Mouse (Mus musculus): ENCODE results near the gene Micall2.
A peak's percentile ranks its signal among the peaks of the same experiment; 100 is the strongest.
"Not testable (repeated sequence)": the region's sequence is repeated elsewhere in the genome, so short reads cannot be mapped to it uniquely, and the experiment has no call there.

Micall2 gene

DNA sequence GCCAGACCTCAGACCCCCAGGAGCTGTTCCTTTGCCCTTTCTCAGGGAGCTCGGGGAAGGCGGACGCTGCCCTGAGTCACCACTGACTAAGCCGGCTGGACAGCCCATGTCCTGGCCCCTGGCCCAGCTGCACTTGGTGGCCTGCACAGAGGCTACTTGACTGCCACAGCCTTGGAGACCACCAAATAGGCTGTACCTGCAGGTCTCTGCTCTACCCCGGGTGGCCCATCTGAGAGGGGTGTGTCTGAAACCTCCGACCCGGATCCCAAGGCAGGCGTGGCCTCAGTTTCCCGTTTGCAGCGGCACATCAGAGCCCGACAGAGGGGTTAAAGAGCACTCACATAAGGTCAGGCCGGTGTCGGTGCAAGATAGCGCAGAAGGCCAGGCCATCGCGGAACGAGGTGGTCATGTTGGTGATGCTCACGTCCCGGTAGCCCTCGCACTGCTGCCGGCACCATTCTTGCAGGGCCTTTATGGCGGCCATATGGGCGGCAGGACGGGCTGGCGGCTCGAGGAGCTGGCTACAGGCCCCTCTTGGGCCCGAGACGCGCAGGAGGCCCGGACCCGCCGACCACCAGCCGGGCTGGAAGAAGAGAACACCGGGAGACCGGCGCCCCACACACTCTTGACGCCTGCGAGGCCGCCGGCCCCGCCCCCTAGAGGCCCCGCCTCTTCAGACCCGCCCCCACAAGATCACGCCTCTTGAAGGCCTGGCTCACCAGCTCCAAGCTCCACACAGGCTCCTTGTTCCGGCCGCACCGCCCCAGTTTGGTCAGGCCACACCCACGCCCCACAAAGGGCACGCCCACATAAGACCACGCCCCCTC is at the start of gene Micall2:
Gene Micall2 (minus strand): TSS at position 660 of the 827 bp plus-strand sequence.
- peak; percentile 95 for DNase-seq (ENCODE audit: low spot score)

- no peak for DNase-seq (ENCODE audit: low spot score)
These were observed 45.3 kb upstream of the Micall2 start for GRCm38 (mm10) chr5:139781406-139781805.

- no peak for DNase-seq (ENCODE audit: low spot score)
These were observed 40.8 kb upstream of the Micall2 start for GRCm38 (mm10) chr5:139776966-139777365.

DNA sequence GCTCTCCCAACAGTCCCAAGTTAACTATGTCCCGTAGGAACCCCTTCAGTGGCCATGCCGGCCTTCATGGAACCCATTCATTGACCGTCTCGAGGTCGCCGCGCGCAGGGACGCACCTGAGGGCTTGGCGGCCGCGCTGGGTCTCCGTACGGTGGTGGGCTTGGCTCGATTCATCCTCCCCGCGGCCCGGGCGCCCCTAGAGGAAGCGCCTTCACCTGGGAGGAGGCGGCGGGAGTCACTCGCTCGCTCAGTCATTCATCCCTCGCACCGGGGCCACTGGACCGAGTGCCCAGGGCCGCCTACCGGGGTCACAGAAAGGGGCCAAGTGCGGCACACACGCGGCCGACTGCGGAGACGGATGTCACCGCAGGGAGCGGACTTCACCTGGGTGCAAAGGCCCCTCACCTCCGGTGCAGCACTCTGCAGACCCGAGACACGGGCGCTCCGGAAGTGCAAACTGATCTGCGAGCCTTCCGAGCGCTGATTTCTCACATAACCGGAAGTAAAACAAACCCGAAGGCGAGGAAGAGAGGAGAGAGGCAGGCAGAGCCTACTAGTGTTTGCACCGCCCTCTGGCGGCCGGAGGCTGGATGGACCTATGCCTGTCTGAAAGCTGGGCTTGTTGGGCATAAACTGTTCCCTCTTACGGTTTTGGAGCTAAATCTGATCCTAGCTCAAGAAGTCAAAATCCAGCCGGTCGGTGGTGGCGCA is 39.2 kb upstream of the Micall2 start, which contains the start of gene Ints1:
Gene Ints1 (minus strand): TSS at position 459 of the 711 bp plus-strand sequence.
- DNase-seq (ENCODE audit: low spot score), result peak; percentile 95

- DNase-seq (ENCODE audit: low spot score), result no peak
These were observed 32.1 kb upstream of the Micall2 start for GRCm38 (mm10) chr5:139768216-139768615.

- no peak for DNase-seq (ENCODE audit: low spot score)
These were observed 28.2 kb upstream of the Micall2 start for GRCm38 (mm10) chr5:139764296-139764695.

GRCm38 (mm10) chr5:139758096-139758495 is 22.0 kb upstream of the Micall2 start:
- no peak for DNase-seq (ENCODE audit: low spot score)

DNA sequence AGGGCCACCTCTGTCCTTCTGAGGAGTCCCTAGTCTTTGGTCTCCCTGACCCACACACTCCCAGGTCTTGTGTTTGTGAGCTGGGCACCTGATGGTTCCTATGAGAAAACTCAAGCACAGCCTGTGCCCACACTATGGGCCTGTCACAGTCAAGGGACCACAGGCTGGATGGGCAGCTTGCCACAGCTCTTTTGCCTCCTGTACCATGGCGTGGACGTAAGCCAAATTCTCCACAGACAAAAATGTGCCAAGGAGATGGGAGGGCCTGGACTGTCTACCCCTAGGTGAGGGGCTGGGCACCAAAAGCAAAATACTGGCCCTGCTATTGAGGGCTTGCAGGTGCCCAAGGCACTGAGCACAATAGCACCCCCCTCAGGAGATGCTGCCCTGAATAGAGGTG is 20.4 kb upstream of the Micall2 start:
- no peak for DNase-seq (ENCODE audit: low spot score)

- DNase-seq (ENCODE audit: low spot score), result no peak
These were observed 20.0 kb upstream of the Micall2 start for GRCm38 (mm10) chr5:139756135-139756534.

GRCm38 (mm10) chr5:139754753-139755152 is 18.6 kb upstream of the Micall2 start:
- peak; percentile 52 for DNase-seq (ENCODE audit: low spot score)

DNA sequence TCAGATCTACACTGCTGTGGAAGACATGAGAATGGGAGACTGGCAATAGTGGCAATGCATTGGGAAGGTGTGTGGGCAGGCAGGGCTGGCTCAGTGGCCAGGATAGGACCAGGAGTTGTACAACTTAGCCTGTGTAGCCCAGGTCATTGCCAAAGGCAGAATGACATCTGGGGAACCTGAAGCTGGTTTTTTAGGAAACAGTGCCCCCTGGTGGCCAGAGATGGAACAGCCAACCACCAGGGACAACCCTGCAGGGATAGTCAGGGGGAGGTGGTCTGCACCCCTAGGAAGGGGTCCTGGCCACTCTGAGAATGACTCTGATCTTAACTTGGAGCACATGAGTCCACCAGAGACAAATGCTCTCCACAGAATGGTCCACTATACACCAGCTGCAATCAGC is 14.4 kb upstream of the Micall2 start:
- DNase-seq (ENCODE audit: low spot score), result peak; percentile 64

DNA sequence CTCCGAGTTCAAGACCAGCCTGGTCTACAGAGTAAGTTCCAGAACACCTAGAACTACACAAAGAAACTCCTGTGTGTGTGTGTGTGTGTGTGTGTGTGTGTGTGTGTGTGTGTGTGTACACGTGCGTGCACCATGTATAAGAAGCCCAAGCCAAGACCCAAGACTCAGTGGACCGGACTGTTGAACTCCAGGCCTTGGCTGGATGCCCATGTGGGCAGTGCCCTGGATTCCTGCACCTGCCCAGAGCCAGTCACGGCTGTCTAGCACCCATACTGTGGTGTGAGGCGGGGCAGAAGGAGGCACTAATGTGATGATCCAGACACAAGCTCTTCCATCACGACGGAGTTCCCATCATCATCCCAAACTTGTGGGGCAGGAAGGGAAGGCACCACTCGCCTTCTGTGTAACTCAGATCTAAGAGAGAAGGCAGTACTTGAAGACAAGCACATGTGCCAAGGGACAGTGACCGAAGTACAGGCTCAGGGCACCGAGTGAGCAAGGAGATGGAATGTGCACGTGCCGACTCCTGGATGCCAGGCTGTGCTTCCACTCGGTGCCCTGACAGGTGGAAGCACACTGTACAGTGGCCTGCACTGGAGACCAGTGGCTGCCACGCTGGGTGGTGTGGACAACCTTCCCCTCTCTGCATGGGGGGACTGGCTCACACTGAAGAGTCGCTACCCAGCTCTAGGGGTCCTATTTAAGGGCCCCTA is 13.4 kb upstream of the Micall2 start:
- no peak for DNase-seq (ENCODE audit: low spot score)

GRCm38 (mm10) chr5:139745771-139746170 is 9.6 kb upstream of the Micall2 start:
- DNase-seq (ENCODE audit: low spot score), result peak; percentile 59

GRCm38 (mm10) chr5:139742640-139743039 is 6.5 kb upstream of the Micall2 start:
- DNase-seq (ENCODE audit: low spot score), result not testable (repeated sequence)

- no peak for DNase-seq (ENCODE audit: low spot score)
These were observed 2.6 kb upstream of the Micall2 start for GRCm38 (mm10) chr5:139738592-139739315.

GRCm38 (mm10) chr5:139737841-139738591 is 1.9 kb upstream of the Micall2 start:
- peak; percentile 63 for DNase-seq (ENCODE audit: low spot score)

DNA sequence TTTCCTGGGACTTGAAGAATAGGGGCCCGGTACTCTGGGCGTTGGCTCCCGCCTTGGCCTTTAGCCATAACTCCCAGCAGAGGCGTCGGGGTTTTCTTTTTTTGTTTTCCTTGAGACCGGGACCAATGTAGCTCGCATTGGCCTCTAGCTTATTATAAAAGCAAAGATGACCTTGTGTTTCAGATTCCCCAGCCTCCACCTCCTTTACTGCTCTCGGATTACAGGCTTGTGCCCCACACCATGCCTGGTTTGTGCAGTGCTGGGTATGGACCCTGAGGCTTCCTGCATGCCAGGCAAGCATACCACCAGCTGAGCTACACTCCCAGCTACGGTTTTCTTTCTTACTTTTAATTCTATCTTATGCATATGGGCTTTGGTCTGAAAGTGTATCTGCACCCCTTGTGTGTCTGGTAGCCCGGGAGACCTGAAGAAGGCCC is 386 bp upstream of the Micall2 start:
- DNase-seq (ENCODE audit: low spot score), result no peak

- DNase-seq (ENCODE audit: low spot score), result no peak
These were observed 1.4 kb downstream of the Micall2 start for GRCm38 (mm10) chr5:139734746-139735145.

DNA sequence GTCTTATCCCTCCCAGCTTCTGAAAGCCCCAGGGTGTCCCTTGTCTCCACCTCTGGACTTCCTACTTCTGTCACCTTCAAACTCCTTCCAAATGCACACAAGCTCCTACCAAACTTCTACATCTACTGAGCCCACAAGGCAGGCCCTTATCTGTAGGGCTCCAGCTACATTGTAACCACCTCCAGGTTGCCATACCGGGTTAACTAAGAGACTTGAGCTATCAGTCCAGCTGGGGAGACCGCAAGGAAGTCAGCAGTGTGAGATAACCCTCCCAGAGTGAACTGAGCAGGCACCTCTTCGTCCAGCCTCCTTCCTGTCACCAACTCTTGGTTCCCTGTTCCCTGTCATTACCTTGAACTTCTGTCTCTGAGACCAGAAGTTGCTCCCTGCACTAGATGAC is 2.1 kb downstream of the Micall2 start:
- DNase-seq (ENCODE audit: low spot score), result no peak

DNA sequence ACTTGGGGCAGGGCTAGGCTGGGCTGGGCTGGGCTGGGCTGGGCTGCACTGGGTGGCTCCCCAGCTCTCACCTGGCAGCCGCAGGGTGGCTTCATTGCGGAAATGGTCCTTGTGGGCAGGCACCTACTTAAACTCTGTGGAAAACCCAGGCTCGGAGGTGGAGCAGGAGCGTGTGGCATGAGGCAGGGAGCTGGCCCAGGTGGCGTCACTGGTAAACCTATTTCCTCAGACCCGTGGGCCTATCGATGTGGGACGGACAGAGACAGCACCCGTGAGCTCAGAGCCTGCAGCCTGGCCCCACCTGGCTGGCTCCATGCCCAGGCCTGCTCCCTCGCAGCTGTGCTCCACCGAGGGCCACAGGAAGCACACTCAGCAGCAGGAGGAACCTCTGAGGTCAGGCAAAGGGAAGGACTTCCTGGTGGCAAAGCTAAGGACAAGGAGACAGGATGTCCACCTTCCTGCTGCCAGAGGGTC is 3.5 kb downstream of the Micall2 start:
- DNase-seq (ENCODE audit: low spot score), result peak; percentile 62
